ENCODE assay signal across 26 mouse cellular contexts in genomic region chr2:52034601-52035000, GRCm38 (mm10). TPM values are rescaled to one million over a fixed set of nuclear protein-coding genes. Genes with fewer than 3 reads are reported as not detected.
A peak's percentile ranks its signal among the peaks of the same experiment; 100 is the strongest.
DNase-seq lines count a peak whose midpoint lies in the region; ATAC-seq and TF ChIP-seq lines count a peak whose summit lies in the region.
"Had no signal": no experiment of that assay in that cellular context is flagged by ENCODE, and none has a peak within 500 bp of the region (broad histone marks: within the 10 kb centered on the region; RNA-seq: fewer than 3 reads in every experiment).

No protein-coding gene starts in this region.

- no peak overlapping the region for H3K4me3 ChIP-seq in left cerebral cortex, adult 2 months
- H3K4me3 ChIP-seq in midbrain, embryonic 11.5 days (ENCODE audit: low read depth, low read length) = no peak overlapping the region
- H3K4me3 ChIP-seq in midbrain, embryonic 14.5 days (replicated peaks; ENCODE audit: low read depth, low read length) = no peak overlapping the region
- no peak overlapping the region for H3K4me3 ChIP-seq in olfactory bulb, adult 2 months (ENCODE audit: insufficient read depth, low read depth, low read length)
- H3K4me3 ChIP-seq: embryonic facial prominence, embryonic 10.5 days; embryonic facial prominence, embryonic 13.5 days; erythroblast, embryonic 14.5 days; forebrain, embryonic 12.5 days; hindbrain, embryonic 10.5 days; hindbrain, embryonic 13.5 days had no signal

- no peaks in the 10 kb centered on the region for H3K36me3 ChIP-seq in midbrain, embryonic 11.5 days (ENCODE audit: control insufficient read depth, insufficient read depth, low read length)
- H3K36me3 ChIP-seq in midbrain, embryonic 14.5 days (ENCODE audit: control insufficient read depth, insufficient read depth, low read length) = no peaks in the 10 kb centered on the region
- H3K36me3 ChIP-seq: embryonic facial prominence, embryonic 10.5 days; embryonic facial prominence, embryonic 13.5 days; forebrain, embryonic 12.5 days; hindbrain, embryonic 10.5 days; hindbrain, embryonic 13.5 days had no signal

- no peak overlapping the region for H3K27ac ChIP-seq in left cerebral cortex, adult 2 months
- H3K27ac ChIP-seq in midbrain, embryonic 11.5 days (ENCODE audit: low read depth, low read length) = no peak overlapping the region
- H3K27ac ChIP-seq in midbrain, embryonic 14.5 days (replicated peaks; ENCODE audit: low read depth, low read length) = no peak overlapping the region
- peak overlapping the region; percentile 83 for H3K27ac ChIP-seq in olfactory bulb, adult 2 months (ENCODE audit: insufficient read depth, low read depth, low read length)
- H3K27ac ChIP-seq: embryonic facial prominence, embryonic 10.5 days; embryonic facial prominence, embryonic 13.5 days; forebrain, embryonic 12.5 days; hindbrain, embryonic 10.5 days; hindbrain, embryonic 13.5 days had no signal

- ATAC-seq in midbrain, embryonic 11.5 days (ENCODE audit: low FRiP score) = no peak
- ATAC-seq in midbrain, embryonic 14.5 days (ENCODE audit: low FRiP score, low TSS enrichment) = no peak
- ATAC-seq: CD4-positive, CD25-positive, alpha-beta regulatory T cell, adult 4 months; forebrain, embryonic 16.5 days; hindbrain, embryonic 16.5 days had no signal

- TF ChIP-seq POLR2A in olfactory bulb, adult 2 months (IDR thresholded peaks at IDR 0.05; ENCODE audit: insufficient read depth, low read depth, low read length) = no peak

- intact Hi-C loops in left cerebral cortex, adult 2 months (cut with DNase I) = no loop called here

- no peak for TF ChIP-seq CTCF in left cerebral cortex, adult 2 months (IDR thresholded peaks at IDR 0.05)
- TF ChIP-seq CTCF in olfactory bulb, adult 2 months (IDR thresholded peaks at IDR 0.05; ENCODE audit: insufficient read depth, low read depth, low read length) = no peak

- peak; percentile 23 to 24 for DNase-seq in left cerebral cortex, adult 9 months (ENCODE audit: low spot score in 2 of 2)
- no peak for DNase-seq in left cerebral cortex, adult 2 months (ENCODE audit: extremely low spot score in 1 of 2, low spot score in 2 of 2)
- DNase-seq in midbrain, embryonic 11.5 days (ENCODE audit: low spot score, missing footprints) = peak; percentile 37
- DNase-seq in midbrain, embryonic 14.5 days = no peak
- DNase-seq in heart, adult 18-20 months = no peak
- DNase-seq: adrenal gland, adult 2 months; adrenal gland, postnatal 14 days; cerebellum, adult 11-12 months; cerebellum, adult 8-10 months; cerebellum, postnatal 10 days; cerebellum, postnatal 36 days; embryo, embryonic 11 days; gastrocnemius, postnatal 25 days; heart, postnatal 36 days had no signal

- H3K4me2 ChIP-seq in midbrain, embryonic 11.5 days = no peak overlapping the region
- H3K4me2 ChIP-seq in midbrain, embryonic 14.5 days (ENCODE audit: low read length) = no peak overlapping the region
- H3K4me2 ChIP-seq: embryonic facial prominence, embryonic 13.5 days; forebrain, embryonic 12.5 days; heart, embryonic 11.5 days; hindbrain, embryonic 13.5 days had no signal

- 92% methylated on average over 4 of the region's 4 CpGs for WGBS in midbrain, embryonic 11.5 days
- WGBS in midbrain, embryonic 14.5 days = 91% methylated on average over 4 of the region's 4 CpGs
- WGBS in olfactory bulb, adult 2 months = 55% methylated on average over 4 of the region's 4 CpGs

- H3K9me3 ChIP-seq in midbrain, embryonic 11.5 days (ENCODE audit: control insufficient read depth, low read length) = no peaks in the 10 kb centered on the region
- H3K9me3 ChIP-seq in midbrain, embryonic 14.5 days (ENCODE audit: control insufficient read depth, low read length) = no peaks in the 10 kb centered on the region
- H3K9me3 ChIP-seq: embryonic facial prominence, embryonic 10.5 days; embryonic facial prominence, embryonic 13.5 days; forebrain, embryonic 12.5 days; hindbrain, embryonic 13.5 days had no signal

- H3K27me3 ChIP-seq in midbrain, embryonic 11.5 days (ENCODE audit: control insufficient read depth, insufficient read depth, low read length) = no peaks in the 10 kb centered on the region
- H3K27me3 ChIP-seq in midbrain, embryonic 14.5 days (ENCODE audit: control insufficient read depth, insufficient read depth, low read length) = no peaks in the 10 kb centered on the region
- H3K27me3 ChIP-seq: embryonic facial prominence, embryonic 13.5 days; forebrain, embryonic 12.5 days; hindbrain, embryonic 13.5 days had no signal

- H3K9ac ChIP-seq in midbrain, embryonic 11.5 days (ENCODE audit: low read length) = no peak overlapping the region
- no peak overlapping the region for H3K9ac ChIP-seq in midbrain, embryonic 14.5 days (replicated peaks; ENCODE audit: low read length)
- H3K9ac ChIP-seq: embryonic facial prominence, embryonic 13.5 days; forebrain, embryonic 12.5 days; hindbrain, embryonic 13.5 days had no signal

- no peaks in the 10 kb centered on the region; the same call in 1 of the 2 replicates for H3K4me1 ChIP-seq in midbrain, embryonic 11.5 days (ENCODE audit: control insufficient read depth, insufficient read depth, low read length)
- H3K4me1 ChIP-seq in midbrain, embryonic 14.5 days (ENCODE audit: control insufficient read depth, insufficient read depth, low read length) = 0 out of 2 replicates have a peak, but pooled peaks cover 5% of the 10 kb centered on the region
- peaks cover 2% of the 10 kb centered on the region; the same call in 1 of the 2 replicates for H3K4me1 ChIP-seq in olfactory bulb, adult 2 months (ENCODE audit: control insufficient read depth, insufficient read depth, low read length)

RNA-seq across cellular contexts. Expression of gene Tnfaip6, which starts 3.2 kb away (rescaled TPM):
- 10 to 100 TPM in 1 of 2 experiments, 1 to 10 TPM in 1; 7.3 to 11.7 TPM for total RNA-seq in left cerebral cortex, adult 2 months (2021)
- polyA plus RNA-seq in midbrain, embryonic 11.5 days (2014; fragmentation: Nextera tagmentation; extraction: Ambion mirVana) = 17.0 and 22.8 TPM in 2 replicates
- 2.7 and 3.9 TPM in 2 replicates for polyA plus RNA-seq in midbrain, embryonic 14.5 days (2014; fragmentation: Nextera tagmentation; extraction: Ambion mirVana)
- not detected in 2 replicates for polyA plus RNA-seq in olfactory bulb, adult 2 months (2012; ENCODE audit: insufficient read depth, insufficient read length, low replicate concordance, missing spikeins)
- total RNA-seq in heart, adult 18-20 months (2021) = under 1 TPM; 0.45 to 0.59 TPM
- total RNA-seq: MEL had no signal
- polyA plus RNA-seq: adrenal gland, adult 2 months; CD4-positive, CD25-positive, alpha-beta regulatory T cell, adult 4 months; erythroblast, embryonic 14.5 days had no signal

RNA-seq across cellular contexts. Expression of gene Rif1, which starts 38.0 kb away (rescaled TPM):
- 10 to 100 TPM; 25.7 to 28.5 TPM for total RNA-seq in left cerebral cortex, adult 2 months (2021)
- polyA plus RNA-seq in midbrain, embryonic 11.5 days (2014; fragmentation: Nextera tagmentation; extraction: Ambion mirVana) = 51.2 and 51.4 TPM in 2 replicates
- 28.5 and 34.2 TPM in 2 replicates for polyA plus RNA-seq in midbrain, embryonic 14.5 days (2014; fragmentation: Nextera tagmentation; extraction: Ambion mirVana)
- 278 TPM in 1 of 2 replicates, not detected in the other for polyA plus RNA-seq in olfactory bulb, adult 2 months (2012; ENCODE audit: insufficient read depth, insufficient read length, low replicate concordance, missing spikeins)
- total RNA-seq in heart, adult 18-20 months (2021) = 10 to 100 TPM; 20.6 to 22.0 TPM

Comparison
In these comparisons a context has a peak if more than half of its experiments do, and no peak if none do; other contexts are left out.
1. DNase-seq: peak in left cerebral cortex, adult 9 months (2 of 2) and midbrain, embryonic 11.5 days (single experiment); none in left cerebral cortex, adult 2 months (0 of 2), midbrain, embryonic 14.5 days (single experiment) and heart, adult 18-20 months (0 of 2).